Mouse (Mus musculus) brain, embryonic 14.5 days (tissue): ENCODE results near the gene Gosr2. TPM values are rescaled to one million over a fixed set of nuclear protein-coding genes. Genes with fewer than 3 reads are reported as not detected.
A peak's percentile ranks its signal among the peaks of the same experiment; 100 is the strongest.

Source experiments
- DNase-seq: peaks from one replicate; pipeline ENCODE4 v3.0.0-alpha.2; 2011; ENCODE audit warnings: low read depth
- CTCF ChIP-seq: fragments of 200-500 bp; IDR thresholded peaks from 2 replicates; pipeline ENCODE4 v1.5.1; 2012; ENCODE audit warnings: inconsistent platforms, mild to moderate bottlenecking, moderate library complexity, borderline replicate concordance; ENCODE audit not compliant: insufficient read depth, insufficient read length; ENCODE audit errors: extremely low read depth
- POLR2A ChIP-seq: fragments of 200-500 bp; IDR thresholded peaks from 2 replicates; pipeline ENCODE4 v1.6.1; 2012; ENCODE audit warnings: mild to moderate bottlenecking, inconsistent platforms, borderline replicate concordance; ENCODE audit not compliant: poor library complexity, insufficient read depth, insufficient read length, severe bottlenecking; ENCODE audit errors: extremely low read depth
- polyA plus RNA-seq: library from polyadenylated mRNA; depleted of rRNA; stranded (reverse); fragments of >200 nt; gene quantifications from 2 replicates; pipeline ENCODE4 v1.2.3, GENCODE M21; 2012; rRNA removed

Gene Gosr2
- polyA plus RNA-seq, 1 experiment, result 98.0 TPM

- TF ChIP-seq CTCF, result no peak
- TF ChIP-seq POLR2A, result no peak
- no peak for DNase-seq
These were observed 52.0 kb downstream of the Gosr2 start for GRCm38 (mm10) chr11:103645731-103646130.

DNA sequence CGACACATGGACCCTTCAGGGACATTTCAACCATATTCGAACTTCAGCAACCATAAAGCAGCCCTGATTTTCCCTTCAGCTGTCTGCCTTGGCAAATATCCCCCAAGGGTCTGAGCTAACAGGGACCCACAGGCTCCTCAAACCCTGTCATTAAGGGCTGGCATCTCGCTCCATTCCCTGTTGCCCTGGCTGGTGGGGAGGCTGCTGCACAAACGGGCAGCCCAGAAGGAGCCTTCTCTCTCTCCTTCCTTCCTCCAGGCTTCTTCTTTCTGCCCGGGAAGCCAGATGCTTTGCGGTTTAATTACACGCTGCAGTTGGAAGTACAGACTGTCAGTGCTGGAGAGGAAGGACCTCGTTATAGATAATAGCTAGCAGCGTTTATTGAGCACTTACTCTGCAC, 54.5 kb downstream of the Gosr2 start:
- DNase-seq, result peak; percentile 22
- no peak for TF ChIP-seq CTCF
- no peak for TF ChIP-seq POLR2A

DNA sequence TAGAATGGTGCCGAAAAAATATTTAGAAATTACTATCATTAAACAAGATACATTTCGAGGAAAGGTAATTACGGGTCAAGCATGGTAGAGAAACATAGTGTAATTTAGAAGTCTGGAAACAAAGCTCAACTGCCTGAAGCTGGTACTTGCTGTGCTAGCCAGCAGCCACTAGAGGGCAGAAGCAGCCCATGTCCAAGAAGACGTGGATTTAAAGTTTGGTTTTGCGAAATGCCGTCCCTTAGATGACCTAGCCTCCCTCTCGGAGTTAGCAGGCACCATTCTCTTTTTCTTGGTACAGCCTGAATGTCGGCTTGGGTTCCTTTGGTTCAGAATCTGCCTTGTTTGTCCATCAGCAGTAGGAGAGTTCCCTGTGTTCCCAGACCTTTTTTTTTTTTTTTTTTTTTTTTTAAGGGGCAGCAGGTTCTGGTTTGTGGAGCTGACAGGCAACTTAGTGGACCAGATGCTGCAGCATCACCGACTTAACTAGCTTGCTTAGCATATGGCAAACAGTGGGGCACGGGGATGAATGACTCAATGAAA, 58.2 kb downstream of the Gosr2 start:
- DNase-seq, result peak; percentile 87
- TF ChIP-seq POLR2A, result no peak
- TF ChIP-seq CTCF, result peak; percentile 93

DNA sequence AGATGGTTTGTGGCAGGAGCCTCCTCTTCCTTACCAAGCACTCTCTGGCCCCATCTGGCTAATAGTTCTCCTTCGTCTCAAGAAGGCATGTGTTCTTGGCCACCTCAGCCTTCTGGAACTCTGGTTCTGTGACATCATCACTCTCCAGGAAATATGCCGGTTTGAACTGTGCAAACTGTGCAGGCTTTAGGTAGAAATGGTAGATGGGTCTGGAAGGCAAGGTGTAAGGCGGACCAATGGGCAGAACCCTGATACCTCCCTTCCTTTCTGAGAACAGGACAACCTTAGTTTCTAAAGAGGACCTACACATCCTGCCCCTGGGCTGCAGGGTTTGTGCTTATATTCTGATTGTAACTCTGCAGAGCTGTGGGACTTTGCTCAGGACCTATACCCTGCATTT, 58.9 kb downstream of the Gosr2 start, which contains the start of gene Lyzl6:
Gene Lyzl6 (minus strand): TSS at position 101 of the 400 bp plus-strand sequence.
- TF ChIP-seq POLR2A (no peak), CTCF (no peak)
- no peak for DNase-seq

- no peak for DNase-seq
These were observed 61.4 kb downstream of the Gosr2 start for GRCm38 (mm10) chr11:103636261-103636660.

DNA sequence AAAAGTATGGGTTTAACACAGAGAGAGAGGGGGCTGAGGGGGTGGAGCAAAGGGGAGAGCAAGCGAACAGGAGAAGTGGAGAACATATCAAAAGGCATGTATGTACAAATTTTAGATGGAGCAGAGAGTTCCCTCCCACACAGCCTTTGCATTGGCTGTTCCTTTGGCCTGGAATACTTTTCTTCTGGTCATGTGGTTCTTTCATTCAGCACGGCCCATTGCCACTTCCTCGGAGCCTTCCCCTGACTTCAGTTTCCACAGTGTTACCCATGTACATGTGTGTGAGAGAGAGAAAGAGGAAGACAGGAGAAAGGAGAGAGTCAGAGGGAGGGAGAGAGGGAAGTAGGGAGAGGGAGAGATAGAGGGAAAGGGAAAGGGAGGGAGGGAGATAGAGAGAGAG, 62.2 kb downstream of the Gosr2 start:
- DNase-seq, result no peak
- TF ChIP-seq CTCF (no peak), POLR2A (no peak)

More at GRCm38 (mm10) chr11:103636261-103636660, 61.4 kb downstream of the Gosr2 start:
- no peak for TF ChIP-seq POLR2A
- TF ChIP-seq CTCF, result no peak

DNA sequence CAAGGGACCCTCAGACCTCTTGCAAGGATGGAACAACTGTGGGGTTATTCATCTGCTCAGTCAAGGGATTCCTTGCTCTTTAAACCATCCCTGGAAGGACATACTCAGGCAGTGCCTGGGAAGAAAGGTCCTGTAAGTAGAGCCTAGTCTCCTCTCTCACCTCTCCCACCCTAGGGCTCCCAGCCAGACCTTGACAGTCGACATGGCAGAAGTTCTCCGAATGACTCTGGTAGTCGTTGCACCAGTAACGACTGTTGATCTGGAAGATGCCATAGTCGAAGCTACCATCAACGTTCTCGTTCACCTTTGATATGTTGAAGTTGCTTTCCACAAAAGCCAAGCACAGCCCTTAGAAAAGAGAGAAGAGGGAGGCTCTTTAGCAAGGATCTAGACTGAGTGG, 62.9 kb downstream of the Gosr2 start:
- TF ChIP-seq POLR2A (no peak), CTCF (no peak)
- DNase-seq, result no peak

DNA sequence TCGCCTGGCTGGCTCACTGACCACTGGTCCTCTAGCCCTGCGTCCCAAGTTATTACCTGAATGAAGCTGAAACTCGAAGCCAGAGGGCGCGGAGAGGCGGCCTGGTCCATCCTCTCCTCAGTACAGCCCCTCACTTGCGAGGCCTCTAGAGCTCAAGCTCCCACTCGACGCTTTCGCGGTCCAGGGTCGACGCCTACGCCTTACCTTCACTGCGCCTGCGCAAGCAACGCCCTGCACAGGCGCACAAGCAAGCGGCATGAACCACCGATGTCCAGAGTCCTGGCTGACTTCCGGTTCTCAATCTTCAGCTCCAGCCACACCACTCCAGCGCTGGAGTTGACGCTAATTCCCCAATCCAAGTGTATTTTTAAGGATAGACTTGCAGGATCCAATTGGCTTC, 70.2 kb downstream of the Gosr2 start:
- no peak for DNase-seq
- no peak for TF ChIP-seq CTCF
- no peak for TF ChIP-seq POLR2A

Other genes starting within 250 kb of the Gosr2 start
- not detected in 2 replicates for gene Lrrc37a, start 193.3 kb downstream of the Gosr2 start, polyA plus RNA-seq
- gene Gm884, start 76.8 kb downstream of the Gosr2 start, polyA plus RNA-seq, result not detected in 2 replicates
- gene Lyzl6, start 59.0 kb downstream of the Gosr2 start, polyA plus RNA-seq, result not detected in 2 replicates
- 0.89 and 3.0 TPM in 2 replicates for gene Rprml, start 48.3 kb downstream of the Gosr2 start, polyA plus RNA-seq
- gene Wnt9b, start 51.9 kb upstream of the Gosr2 start, polyA plus RNA-seq, result 0.34 and 0.56 TPM in 2 replicates
- 8.6 and 11.4 TPM in 2 replicates for gene Wnt3, start 76.3 kb upstream of the Gosr2 start, polyA plus RNA-seq